Mouse (Mus musculus) forebrain, embryonic 10.5 days (tissue): Measurements from ENCODE around the gene AC161166.1. TPM values are rescaled to one million over a fixed set of nuclear protein-coding genes. Genes with fewer than 3 reads are reported as not detected.
"Not testable (repeated sequence)": the region's sequence is repeated elsewhere in the genome, so short reads cannot be mapped to it uniquely, and the experiment has no call there.

ENCODE experiments used
- DNase-seq: peaks from one replicate; pipeline ENCODE4 v3.0.0-alpha.2; 2017; ENCODE audit warnings: low spot score; ENCODE audit errors: extremely low spot score
- H3K27ac ChIP-seq: fragments of 300-500 bp; sonication (generic); 2 replicates; pipeline ENCODE4 v1.5.1; 2016; ENCODE audit warnings: mild to moderate bottlenecking
- H3K27me3 ChIP-seq: fragments of 300-500 bp; sonication (generic); 2 replicates; pipeline ENCODE4 v1.6.1; 2016; ENCODE audit warnings: mild to moderate bottlenecking; ENCODE audit not compliant: poor library complexity, severe bottlenecking
- H3K36me3 ChIP-seq: fragments of 300-500 bp; sonication (generic); replicated peaks from 2 replicates; pipeline ENCODE4 v1.6.1; 2016; ENCODE audit warnings: mild to moderate bottlenecking, moderate library complexity
- H3K4me1 ChIP-seq: fragments of 300-500 bp; sonication (generic); 2 replicates; pipeline ENCODE4 v1.6.1; 2016
- H3K4me3 ChIP-seq: fragments of 300-500 bp; sonication (generic); 2 replicates; pipeline ENCODE4 v1.5.1; 2016; ENCODE audit warnings: mild to moderate bottlenecking, moderate library complexity
- H3K9me3 ChIP-seq: fragments of 300-500 bp; sonication (generic); 2 replicates; pipeline ENCODE4 v1.6.1; 2016; ENCODE audit warnings: mild to moderate bottlenecking, moderate library complexity
- WGBS: fragments of 180-500 bp; shearing (Covaris S2); methylation state at CpG from one replicate; pipeline ENCODE4 v1.1.7; 2016; 5-methylcytosine and 5-hydroxymethylcytosine counted together
- polyA plus RNA-seq: library from polyadenylated mRNA; unstranded; fragments of >200 nt; fragmentation: Nextera tagmentation; extraction: Ambion mirVana; gene quantifications from 2 replicates; pipeline ENCODE4 v1.2.1, GENCODE M21; 2016

Gene AC161166.1
- polyA plus RNA-seq, 1 experiment from 2014 or later: 0.82 TPM

DNA sequence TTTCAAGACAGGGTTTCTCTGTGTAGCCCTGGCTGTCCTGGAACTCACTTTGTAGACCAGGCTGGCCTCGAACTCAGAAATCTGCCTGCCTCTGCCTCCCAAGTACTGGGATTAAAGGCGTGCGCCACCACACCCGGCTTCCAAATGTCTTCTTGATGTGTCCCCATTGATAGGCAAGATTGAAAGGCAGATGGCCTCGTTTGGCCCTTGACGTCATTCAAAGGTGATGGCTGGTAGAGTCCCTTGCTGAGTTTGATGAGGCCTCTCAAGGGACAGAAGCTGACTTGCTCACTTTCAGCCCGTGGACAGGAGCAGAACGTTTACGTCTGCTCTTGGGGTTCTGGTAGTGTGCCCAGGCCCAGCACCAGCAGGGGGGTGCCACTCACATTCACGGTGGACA, 7.8 kb upstream of the AC161166.1 start:
- not testable (repeated sequence) for DNase-seq, H3K4me1 ChIP-seq
- 91% methylated on average over 10 of the region's 10 CpGs for WGBS

GRCm38 (mm10) chr7:24519130-24519529, 6.9 kb upstream of the AC161166.1 start:
- DNase-seq: no peak
- WGBS: 27% methylated on average over 3 of the region's 3 CpGs
- H3K36me3 ChIP-seq: peaks cover 49% of the 10 kb centered on the region
- no peak overlapping the region for H3K27ac ChIP-seq
- no peaks in the 10 kb centered on the region for H3K27me3 ChIP-seq
- H3K9me3 ChIP-seq: no peaks in the 10 kb centered on the region
- H3K4me1 ChIP-seq: 0 out of 2 replicates have a peak, but pooled peaks cover 4% of the 10 kb centered on the region
- H3K4me3 ChIP-seq: no peak overlapping the region

More for the DNA sequence above, 7.8 kb upstream of the AC161166.1 start:
- not testable (repeated sequence) for H3K4me3 ChIP-seq, H3K9me3 ChIP-seq, H3K27me3 ChIP-seq, H3K27ac ChIP-seq
- peaks cover 40% of the 10 kb centered on the region for H3K36me3 ChIP-seq

DNA sequence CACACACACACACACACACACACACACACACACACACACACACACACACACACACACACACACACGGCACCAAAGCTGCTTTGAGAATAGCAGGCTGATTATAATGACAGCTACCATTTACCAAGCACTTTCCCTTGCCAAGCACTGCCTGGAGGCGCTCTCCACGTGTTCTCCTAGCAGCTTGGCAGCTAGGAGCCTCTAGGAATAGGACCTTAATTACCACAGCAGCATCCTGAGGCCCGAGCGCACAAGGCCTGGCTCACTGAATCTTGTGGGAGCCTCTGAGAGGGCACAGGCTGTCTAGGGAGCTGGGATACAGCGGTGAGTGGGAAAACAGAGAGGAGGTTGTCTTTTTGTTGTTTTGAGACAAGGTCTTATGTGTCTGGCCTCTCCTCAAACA, 5.4 kb upstream of the AC161166.1 start:
- no peak overlapping the region for H3K4me3 ChIP-seq
- H3K9me3 ChIP-seq: no peaks in the 10 kb centered on the region
- H3K36me3 ChIP-seq: peaks cover 64% of the 10 kb centered on the region
- no peak overlapping the region for H3K27ac ChIP-seq
- 60% methylated on average over 6 of the region's 6 CpGs for WGBS
- H3K4me1 ChIP-seq: 0 out of 2 replicates have a peak, but pooled peaks cover 4% of the 10 kb centered on the region
- H3K27me3 ChIP-seq: no peaks in the 10 kb centered on the region
- DNase-seq: no peak

GRCm38 (mm10) chr7:24517077-24517476, 4.8 kb upstream of the AC161166.1 start:
- H3K27ac ChIP-seq: no peak overlapping the region

GRCm38 (mm10) chr7:24516319-24516718, 4.1 kb upstream of the AC161166.1 start:
- 65% methylated on average over 8 of the region's 8 CpGs for WGBS
- not testable (repeated sequence) for H3K27ac ChIP-seq, DNase-seq, H3K9me3 ChIP-seq, H3K4me3 ChIP-seq, H3K4me1 ChIP-seq, H3K27me3 ChIP-seq
- peaks cover 77% of the 10 kb centered on the region for H3K36me3 ChIP-seq

More at GRCm38 (mm10) chr7:24517077-24517476, 4.8 kb upstream of the AC161166.1 start:
- H3K27me3 ChIP-seq: no peaks in the 10 kb centered on the region
- no peaks in the 10 kb centered on the region for H3K9me3 ChIP-seq
- 31% methylated on average over 5 of the region's 5 CpGs for WGBS
- H3K36me3 ChIP-seq: peaks cover 69% of the 10 kb centered on the region
- no peak for DNase-seq
- H3K4me1 ChIP-seq: 0 out of 2 replicates have a peak, but pooled peaks cover 4% of the 10 kb centered on the region
- no peak overlapping the region for H3K4me3 ChIP-seq

DNA sequence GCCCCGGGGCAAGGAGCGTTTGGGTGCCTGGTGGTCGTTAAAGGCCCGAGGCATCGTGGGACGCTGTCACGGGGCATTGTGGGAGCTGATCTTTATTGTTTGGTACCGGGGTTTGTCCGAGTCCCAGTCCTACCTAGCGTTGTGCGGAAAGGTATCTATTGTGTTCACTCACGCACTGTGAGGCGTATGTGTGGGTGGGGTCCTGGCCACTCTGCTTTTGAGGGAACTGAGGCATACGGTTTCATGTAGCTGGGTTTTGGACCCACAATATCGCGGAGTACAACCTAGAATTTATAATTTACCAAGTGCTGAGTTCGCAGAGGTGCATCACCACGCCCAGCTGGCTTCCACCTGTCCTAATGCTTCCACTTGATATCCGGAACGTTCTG, 4.5 kb downstream of the AC161166.1 start:
- H3K4me1 ChIP-seq: peaks cover 48% of the 10 kb centered on the region
- H3K36me3 ChIP-seq: peaks cover 34% of the 10 kb centered on the region
- peaks cover 13% of the 10 kb centered on the region for H3K27me3 ChIP-seq
- WGBS: 1% methylated on average over 20 of the region's 20 CpGs
- DNase-seq: peak; percentile 44
- H3K4me3 ChIP-seq: peak overlapping the region; percentile 75
- no peaks in the 10 kb centered on the region for H3K9me3 ChIP-seq
- peak overlapping the region; percentile 100 for H3K27ac ChIP-seq

DNA sequence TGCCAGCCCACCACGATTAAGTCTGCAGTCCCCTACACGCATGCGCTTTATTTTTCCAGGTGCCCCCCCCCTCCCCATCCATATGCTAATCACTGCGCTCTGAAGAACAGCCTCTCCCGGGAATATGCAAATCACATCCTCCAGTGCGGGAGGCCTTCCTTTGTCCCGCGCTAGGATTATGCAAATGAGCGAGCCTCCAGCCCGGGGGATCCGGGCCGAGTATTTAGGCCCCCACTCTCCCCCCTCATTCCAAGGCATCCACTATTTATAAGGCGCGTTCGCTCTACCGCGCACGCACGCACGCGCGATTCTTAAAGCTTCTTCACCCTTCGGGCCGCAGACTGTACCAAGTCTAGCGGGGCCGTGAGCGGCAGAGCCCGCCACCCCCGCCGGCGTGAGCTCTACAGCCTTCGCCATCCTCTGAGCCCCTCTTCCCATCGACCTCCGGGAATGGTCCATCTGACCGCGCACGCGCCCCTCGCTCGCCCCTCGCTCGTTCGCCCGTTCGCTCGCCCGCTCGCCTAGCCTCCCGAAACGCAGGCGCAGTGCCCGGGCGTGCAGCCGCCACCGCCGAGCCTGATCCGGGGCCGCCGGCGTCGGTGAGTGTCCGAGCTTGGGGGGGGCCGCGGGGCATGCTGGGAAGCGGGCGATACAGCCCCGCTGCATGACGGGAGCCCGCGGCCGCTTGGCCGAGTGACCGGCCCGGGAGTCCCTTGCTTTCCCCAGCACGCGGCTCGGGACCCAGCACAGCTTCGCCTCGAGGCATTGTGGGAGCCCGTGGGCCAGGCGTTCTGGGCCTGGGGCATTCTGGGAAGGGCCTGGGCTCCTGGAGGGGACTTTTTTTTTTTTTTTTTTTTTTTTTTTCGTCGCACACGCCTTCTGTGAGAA, 5.2 kb downstream of the AC161166.1 start, which contains the start of gene Zfp428:
TSS of gene Zfp428 (plus strand) at position 169 of the 888 bp plus-strand sequence.
- WGBS: under 1% methylated on average over 84 of the region's 84 CpGs
- peak; percentile 91 for DNase-seq
- peaks cover 20% of the 10 kb centered on the region for H3K27me3 ChIP-seq
- H3K36me3 ChIP-seq: peaks cover 34% of the 10 kb centered on the region
- H3K4me1 ChIP-seq: peaks cover 48% of the 10 kb centered on the region
- H3K27ac ChIP-seq: peak within 1 kb of the TSS; percentile 100
- peak within 1 kb of the TSS; percentile 75 for H3K4me3 ChIP-seq
- H3K9me3 ChIP-seq: no peaks in the 10 kb centered on the region

GRCm38 (mm10) chr7:24506476-24506837, 5.8 kb downstream of the AC161166.1 start:
- Histone ChIP-seq H3K27ac (peak overlapping the region; percentile 100), H3K4me3 (peak overlapping the region; percentile 75), H3K27me3 (peaks cover 26% of the 10 kb centered on the region), H3K9me3 (peaks cover under 1% of the 10 kb centered on the region; the same call in 1 of the 2 replicates), H3K36me3 (peaks cover 34% of the 10 kb centered on the region), H3K4me1 (peaks cover 48% of the 10 kb centered on the region)
- no peak for DNase-seq
- WGBS: under 1% methylated on average over 12 of the region's 12 CpGs

DNA sequence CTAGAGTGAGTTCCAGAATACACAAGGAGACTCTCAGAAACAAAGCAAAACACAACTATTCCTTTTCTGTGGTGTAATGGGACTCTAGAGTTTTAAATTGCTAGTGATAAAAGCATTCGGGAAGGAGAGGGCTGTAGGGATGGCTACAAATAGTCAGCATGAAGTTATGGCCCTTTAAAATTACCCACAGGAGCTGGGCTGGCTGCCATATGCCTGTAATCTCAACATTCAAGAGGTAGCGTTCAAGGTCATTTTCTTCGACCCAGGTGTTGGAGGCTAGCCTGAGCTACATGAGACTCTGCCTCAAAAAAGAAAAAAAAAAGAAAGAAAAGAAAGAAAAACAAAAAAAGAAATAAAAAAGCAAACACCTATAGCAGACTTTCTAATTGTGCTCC, 6.2 kb downstream of the AC161166.1 start:
- DNase-seq: no peak
- H3K36me3 ChIP-seq: peaks cover 34% of the 10 kb centered on the region
- H3K27ac ChIP-seq: peak overlapping the region; percentile 100
- peaks cover 30% of the 10 kb centered on the region for H3K27me3 ChIP-seq
- H3K9me3 ChIP-seq: peaks cover 5% of the 10 kb centered on the region
- H3K4me3 ChIP-seq: peak overlapping the region; percentile 75
- 26% methylated on average over 3 of the region's 3 CpGs for WGBS
- peaks cover 48% of the 10 kb centered on the region for H3K4me1 ChIP-seq

GRCm38 (mm10) chr7:24505447-24506064, 6.7 kb downstream of the AC161166.1 start:
- Histone ChIP-seq H3K27ac (peak overlapping the region; percentile 100), H3K4me1 (peaks cover 48% of the 10 kb centered on the region), H3K9me3 (peaks cover 10% of the 10 kb centered on the region), H3K27me3 (peaks cover 35% of the 10 kb centered on the region), H3K36me3 (peaks cover 34% of the 10 kb centered on the region), H3K4me3 (peak overlapping the region; percentile 75; the same call in 1 of the 2 replicates)
- WGBS: 16% methylated on average over 15 of the region's 15 CpGs
- DNase-seq: no peak

- Histone ChIP-seq H3K36me3 (peaks cover 34% of the 10 kb centered on the region), H3K9me3 (peaks cover 11% of the 10 kb centered on the region), H3K27me3 (peaks cover 42% of the 10 kb centered on the region), H3K4me1 (peaks cover 54% of the 10 kb centered on the region), H3K4me3 (no peak overlapping the region), H3K27ac (0 out of 2 replicates have a peak overlapping the region, but pooled peaks have one; percentile 100)
- no peak for DNase-seq
- 12% methylated on average over 4 of the region's 4 CpGs for WGBS
Observed at GRCm38 (mm10) chr7:24504868-24505267, 7.4 kb downstream of the AC161166.1 start.

GRCm38 (mm10) chr7:24504004-24504403, 8.3 kb downstream of the AC161166.1 start:
- 19% methylated on average over 10 of the region's 10 CpGs for WGBS
- H3K36me3 ChIP-seq: peaks cover 39% of the 10 kb centered on the region
- H3K4me1 ChIP-seq: peaks cover 59% of the 10 kb centered on the region
- peaks cover 51% of the 10 kb centered on the region for H3K27me3 ChIP-seq
- DNase-seq: no peak
- H3K4me3 ChIP-seq: no peak overlapping the region
- peaks cover 11% of the 10 kb centered on the region for H3K9me3 ChIP-seq
- H3K27ac ChIP-seq: peak overlapping the region; percentile 40; the same call in 1 of the 2 replicates

DNA sequence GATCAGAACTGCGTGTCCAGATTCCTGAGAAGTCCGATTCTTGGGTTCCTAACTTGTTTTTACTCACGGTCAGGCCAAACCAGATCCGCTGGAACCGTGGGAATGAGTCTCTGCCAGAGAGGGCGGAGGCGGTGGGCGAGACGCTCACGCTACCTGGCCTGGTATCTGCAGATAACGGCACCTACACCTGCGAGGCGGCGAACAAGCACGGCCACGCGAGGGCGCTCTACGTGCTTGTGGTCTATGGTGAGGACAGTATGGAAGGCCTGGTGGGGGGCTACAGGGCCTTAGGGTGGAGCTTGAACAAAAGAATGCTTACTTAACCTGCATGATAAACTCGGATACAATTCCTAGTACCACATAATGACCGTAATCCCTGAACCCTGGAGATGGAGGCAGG, 10.8 kb downstream of the AC161166.1 start:
- Histone ChIP-seq H3K4me1 (peaks cover 44% of the 10 kb centered on the region), H3K36me3 (peaks cover 39% of the 10 kb centered on the region), H3K4me3 (no peak overlapping the region), H3K27ac (no peak overlapping the region), H3K27me3 (peaks cover 68% of the 10 kb centered on the region), H3K9me3 (peaks cover 11% of the 10 kb centered on the region)
- 46% methylated on average over 21 of the region's 21 CpGs for WGBS
- no peak for DNase-seq
